In genomic region chr2:167887516-167888347, GRCm38 (mm10) we compare ENCODE assay signal across 8 mouse cellular contexts. TPM values are rescaled to one million over a fixed set of nuclear protein-coding genes. Genes with fewer than 3 reads are reported as not detected.
DNase-seq lines count a peak whose midpoint lies in the region; ATAC-seq and TF ChIP-seq lines count a peak whose summit lies in the region.

No protein-coding gene starts in this region.

- 0 out of 2 replicates have a peak, but pooled peaks cover 6% of the 10 kb centered on the region for H3K27me3 ChIP-seq in heart, embryonic 13.5 days (replicated peaks)
- H3K27me3 ChIP-seq in kidney, embryonic 15.5 days = no peaks in the 10 kb centered on the region
- H3K27me3 ChIP-seq in stomach, postnatal 0 days (ENCODE audit: control insufficient read depth, insufficient read depth, low read length) = no peaks in the 10 kb centered on the region

- H3K9ac ChIP-seq in heart, embryonic 13.5 days = peak overlapping the region; percentile 75
- H3K9ac ChIP-seq in kidney, embryonic 15.5 days = no peak overlapping the region
- H3K9ac ChIP-seq in stomach, postnatal 0 days (ENCODE audit: low read length) = peak overlapping the region; percentile 47

- intact Hi-C loops in gastrocnemius, adult 2 months (cut with DNase I) = loop anchor here (2.0 kb wide), 1 partner anchor 23 kb away; no protein-coding TSS in a partner anchor
- intact Hi-C loops in gastrocnemius, postnatal 36 days (cut with DNase I) = no loop called here

- no peaks in the 10 kb centered on the region for H3K36me3 ChIP-seq in heart, embryonic 13.5 days
- no peaks in the 10 kb centered on the region for H3K36me3 ChIP-seq in kidney, embryonic 15.5 days
- no peaks in the 10 kb centered on the region for H3K36me3 ChIP-seq in stomach, postnatal 0 days (ENCODE audit: control insufficient read depth, insufficient read depth, low read length)

- H3K4me1 ChIP-seq in bone marrow macrophage, adult 2 months (ENCODE audit: control insufficient read depth, insufficient read depth, low read length) = peaks cover 17% of the 10 kb centered on the region
- peaks cover 49% of the 10 kb centered on the region for H3K4me1 ChIP-seq in heart, embryonic 13.5 days
- peaks cover 38% of the 10 kb centered on the region for H3K4me1 ChIP-seq in kidney, embryonic 15.5 days
- no peaks in the 10 kb centered on the region for H3K4me1 ChIP-seq in stomach, postnatal 0 days (replicated peaks; ENCODE audit: control insufficient read depth, insufficient read depth)

- H3K4me3 ChIP-seq in gastrocnemius, adult 2 months = peak overlapping the region; percentile 69
- H3K4me3 ChIP-seq in bone marrow macrophage, adult 2 months (ENCODE audit: insufficient read depth, low read length) = no peak overlapping the region
- H3K4me3 ChIP-seq in heart, embryonic 13.5 days = peak overlapping the region; percentile 45
- peak overlapping the region; percentile 37 for H3K4me3 ChIP-seq in kidney, embryonic 15.5 days (replicated peaks)
- peak overlapping the region; percentile 27; the same call in 1 of the 2 replicates for H3K4me3 ChIP-seq in stomach, postnatal 0 days (ENCODE audit: low read depth, low read length)

- 2% methylated on average over 22 of the region's 22 CpGs for whole genome bisulfite sequencing in heart, embryonic 13.5 days
- 9% methylated on average over 22 of the region's 22 CpGs for WGBS in kidney, embryonic 15.5 days
- 9% methylated on average over 22 of the region's 22 CpGs for WGBS in stomach, postnatal 0 days

- no peak for TF ChIP-seq EP300 in stomach, postnatal 0 days (optimal IDR thresholded peaks at IDR 0.05)

- ATAC-seq in heart, embryonic 13.5 days (ENCODE audit: extremely low read depth, insufficient number of reproducible peaks, low FRiP score, low TSS enrichment) = no peak
- ATAC-seq in kidney, embryonic 15.5 days (replicated peaks; ENCODE audit: low FRiP score) = 0 out of 2 replicates have a peak, but pooled peaks have one; percentile 23
- ATAC-seq in stomach, postnatal 0 days (ENCODE audit: low FRiP score, low TSS enrichment) = peak; percentile 38

- DNase-seq in gastrocnemius, adult 2 months = peak; percentile 42
- no peak for DNase-seq in gastrocnemius, postnatal 36 days
- DNase-seq in lung, postnatal 10 days = peak; percentile 87
- DNase-seq in stomach, postnatal 0 days (ENCODE audit: low spot score) = peak; percentile 81
- DNase-seq in right cerebral cortex, postnatal 4 days = no peak

- peaks cover under 1% of the 10 kb centered on the region; the same call in 1 of the 2 replicates for H3K9me3 ChIP-seq in heart, embryonic 13.5 days
- no peaks in the 10 kb centered on the region for H3K9me3 ChIP-seq in kidney, embryonic 15.5 days (replicated peaks)
- H3K9me3 ChIP-seq in stomach, postnatal 0 days (ENCODE audit: control insufficient read depth, low read length) = no peaks in the 10 kb centered on the region

- peak overlapping the region; percentile 74 for H3K4me2 ChIP-seq in heart, embryonic 13.5 days
- H3K4me2 ChIP-seq in kidney, embryonic 15.5 days = peak overlapping the region; percentile 66
- peak overlapping the region; percentile 56 for H3K4me2 ChIP-seq in stomach, postnatal 0 days (replicated peaks; ENCODE audit: low read depth)

- H3K27ac ChIP-seq in gastrocnemius, adult 2 months = no peak overlapping the region
- no peak overlapping the region for H3K27ac ChIP-seq in bone marrow macrophage, adult 2 months (ENCODE audit: insufficient read depth, low read depth, low read length)
- peak overlapping the region; percentile 44 for H3K27ac ChIP-seq in heart, embryonic 13.5 days (replicated peaks)
- no peak overlapping the region for H3K27ac ChIP-seq in kidney, embryonic 15.5 days
- H3K27ac ChIP-seq in stomach, postnatal 0 days (replicated peaks) = 0 out of 2 replicates have a peak overlapping the region, but pooled peaks have one; percentile 45

- TF ChIP-seq CTCF in gastrocnemius, adult 2 months (IDR thresholded peaks at IDR 0.05) = no peak
- TF ChIP-seq CTCF in bone marrow macrophage, adult 2 months (IDR thresholded peaks at IDR 0.05; ENCODE audit: low read depth, low read length) = 0 out of 2 replicates have a peak, but pooled peaks have one; percentile 5
- no peak for TF ChIP-seq CTCF in stomach, postnatal 0 days (IDR thresholded peaks at IDR 0.05; ENCODE audit: low read depth)

- no peak for TF ChIP-seq POLR2A in bone marrow macrophage, adult 2 months (IDR thresholded peaks at IDR 0.05; ENCODE audit: borderline replicate concordance, low read depth, low read length)

RNA-seq across cellular contexts. Expression of gene Ptpn1, which starts 44.1 kb away (rescaled TPM):
- 10 to 100 TPM; 15.4 to 19.6 TPM for total RNA-seq in gastrocnemius, adult 2 months (2021)
- 10 to 100 TPM; 12.5 to 14.9 TPM for total RNA-seq in gastrocnemius, postnatal 36 days (2021)
- 84.4 and 94.5 TPM in 2 replicates for polyA plus RNA-seq in bone marrow macrophage, adult 2 months (2012; ENCODE audit: insufficient read depth, insufficient read length, missing spikeins)
- polyA plus RNA-seq in heart, embryonic 13.5 days (2015; fragmentation: Nextera tagmentation; extraction: Ambion mirVana) = 42.1 and 47.2 TPM in 2 replicates
- polyA plus RNA-seq in kidney, embryonic 15.5 days (2015; fragmentation: Nextera tagmentation; extraction: Ambion mirVana) = 57.4 and 71.2 TPM in 2 replicates
- 51.1 and 51.3 TPM in 2 replicates for polyA plus RNA-seq in stomach, postnatal 0 days (2015; fragmentation: Nextera tagmentation; extraction: Ambion mirVana)

Comparison
In these comparisons a context has a peak if more than half of its experiments do, and no peak if none do; other contexts are left out.
1. DNase-seq: peak in gastrocnemius, adult 2 months (single experiment), lung, postnatal 10 days (single experiment) and stomach, postnatal 0 days (single experiment); none in gastrocnemius, postnatal 36 days (0 of 2) and right cerebral cortex, postnatal 4 days (single experiment).
2. H3K27ac ChIP-seq: peak in heart, embryonic 13.5 days (single experiment) and stomach, postnatal 0 days (single experiment); none in gastrocnemius, adult 2 months (single experiment), bone marrow macrophage, adult 2 months (single experiment) and kidney, embryonic 15.5 days (single experiment).
3. Peak in every context shown above with its lines, with median percentiles within 50 percentile points of each other: H3K4me2 ChIP-seq.